Mouse (Mus musculus): Measurements from ENCODE around the gene Mup4.
A peak's percentile ranks its signal among the peaks of the same experiment; 100 is the strongest.
"Not testable (repeated sequence)": the region's sequence is repeated elsewhere in the genome, so short reads cannot be mapped to it uniquely, and the experiment has no call there.

Gene Mup4

GRCm38 (mm10) chr4:59960610-59961009, at the start of gene Mup4:
TSS of gene Mup4 (minus strand) at chr4:59960710.
- no peak for DNase-seq (ENCODE audit: low spot score)

GRCm38 (mm10) chr4:59997894-59998293, 37.4 kb upstream of the Mup4 start:
- not testable (repeated sequence) for DNase-seq (ENCODE audit: low spot score)

GRCm38 (mm10) chr4:59963405-59964344, 3.2 kb upstream of the Mup4 start, which contains the start of gene Mup6:
TSS of gene Mup6 (plus strand) at chr4:59964294.
- DNase-seq (ENCODE audit: low spot score): no peak

GRCm38 (mm10) chr4:59937543-59937942, 23.0 kb downstream of the Mup4 start:
- no peak for DNase-seq (ENCODE audit: low spot score)

- no peak for DNase-seq (ENCODE audit: low spot score)
These were observed 27.8 kb downstream of the Mup4 start for GRCm38 (mm10) chr4:59932505-59933281.

- DNase-seq (ENCODE audit: low spot score): peak; percentile 39
These were observed 32.2 kb downstream of the Mup4 start for GRCm38 (mm10) chr4:59928347-59928746.

- DNase-seq (ENCODE audit: low spot score): no peak
These were observed 32.8 kb downstream of the Mup4 start for GRCm38 (mm10) chr4:59927666-59928065.

- DNase-seq (ENCODE audit: low spot score): no peak
These were observed 35.4 kb downstream of the Mup4 start for GRCm38 (mm10) chr4:59925082-59925481.

GRCm38 (mm10) chr4:59917966-59918365, 42.5 kb downstream of the Mup4 start:
- no peak for DNase-seq (ENCODE audit: low spot score)

GRCm38 (mm10) chr4:59914608-59915403, 45.7 kb downstream of the Mup4 start, which contains the start of gene Slc46a2:
TSS of gene Slc46a2 (minus strand) at chr4:59915056.
- no peak for DNase-seq (ENCODE audit: low spot score)

GRCm38 (mm10) chr4:59908785-59909184, 51.7 kb downstream of the Mup4 start:
- DNase-seq (ENCODE audit: low spot score): no peak

GRCm38 (mm10) chr4:59907657-59908230, 52.8 kb downstream of the Mup4 start:
- DNase-seq (ENCODE audit: low spot score): no peak

- DNase-seq (ENCODE audit: low spot score): no peak
These were observed 53.4 kb downstream of the Mup4 start for GRCm38 (mm10) chr4:59907092-59907491.
